Mouse (Mus musculus) midbrain, embryonic 11.5 days (tissue): ENCODE measurements around the gene Lpin1. TPM values are rescaled to one million over a fixed set of nuclear protein-coding genes. Genes with fewer than 3 reads are reported as not detected.

Experiments
- ATAC-seq: fragments of 200-750 bp; cut with Nextera tagmentation; 2 replicates; pipeline ENCODE4 v1.8.0; 2017; ENCODE audit warnings: moderate TSS enrichment, moderate library complexity; ENCODE audit not compliant: low FRiP score
- DNase-seq: peaks from one replicate; pipeline ENCODE4 v3.0.0; 2015; ENCODE audit warnings: low spot score; ENCODE audit errors: missing footprints
- H3K27ac ChIP-seq: fragments of 300-500 bp; sonication (generic); 2 replicates; pipeline ENCODE4 v1.5.1; 2014; ENCODE audit warnings: low read depth, low read length
- H3K27me3 ChIP-seq: fragments of 300-500 bp; sonication (generic); 2 replicates; pipeline ENCODE4 v1.6.1; 2014; ENCODE audit warnings: mild to moderate bottlenecking, low read length, moderate library complexity, mixed read lengths; ENCODE audit not compliant: control insufficient read depth, insufficient read depth
- H3K36me3 ChIP-seq: fragments of 300-500 bp; sonication (generic); 2 replicates; pipeline ENCODE4 v1.6.1; 2014; ENCODE audit warnings: mild to moderate bottlenecking, low read length, moderate library complexity, mixed read lengths; ENCODE audit not compliant: control insufficient read depth, insufficient read depth
- H3K4me1 ChIP-seq: fragments of 300-500 bp; sonication (generic); 2 replicates; pipeline ENCODE4 v1.6.1; 2014; ENCODE audit warnings: low read length; ENCODE audit not compliant: control insufficient read depth, insufficient read depth
- H3K4me2 ChIP-seq: fragments of 300-500 bp; sonication (generic); 2 replicates; pipeline ENCODE4 v1.6.1; 2014; ENCODE audit warnings: mild to moderate bottlenecking, moderate library complexity
- H3K4me3 ChIP-seq: fragments of 300-500 bp; sonication (generic); 2 replicates; pipeline ENCODE4 v1.5.1; 2014; ENCODE audit warnings: low read depth, low read length
- H3K9ac ChIP-seq: fragments of 300-500 bp; sonication (generic); 2 replicates; pipeline ENCODE4 v1.6.1; 2014; ENCODE audit warnings: low read length
- H3K9me3 ChIP-seq: fragments of 300-500 bp; sonication (generic); 2 replicates; pipeline ENCODE4 v1.6.1; 2016; ENCODE audit warnings: low read length; ENCODE audit not compliant: control insufficient read depth
- WGBS: fragments of 180-500 bp; shearing (Covaris S2); extraction: QIAGEN DNeasy Blood & Tissue Kit; methylation state at CpG from one replicate; pipeline ENCODE4 v1.1.7; 2014; 5-methylcytosine and 5-hydroxymethylcytosine counted together
- polyA plus RNA-seq: library from polyadenylated mRNA; unstranded; fragments of >200 nt; fragmentation: Nextera tagmentation; extraction: Ambion mirVana; gene quantifications from 2 replicates; pipeline ENCODE4 v1.2.1, GENCODE M21; 2014

Gene Lpin1
- polyA plus RNA-seq, 1 experiment from 2014 or later: 10.5 TPM

DNA sequence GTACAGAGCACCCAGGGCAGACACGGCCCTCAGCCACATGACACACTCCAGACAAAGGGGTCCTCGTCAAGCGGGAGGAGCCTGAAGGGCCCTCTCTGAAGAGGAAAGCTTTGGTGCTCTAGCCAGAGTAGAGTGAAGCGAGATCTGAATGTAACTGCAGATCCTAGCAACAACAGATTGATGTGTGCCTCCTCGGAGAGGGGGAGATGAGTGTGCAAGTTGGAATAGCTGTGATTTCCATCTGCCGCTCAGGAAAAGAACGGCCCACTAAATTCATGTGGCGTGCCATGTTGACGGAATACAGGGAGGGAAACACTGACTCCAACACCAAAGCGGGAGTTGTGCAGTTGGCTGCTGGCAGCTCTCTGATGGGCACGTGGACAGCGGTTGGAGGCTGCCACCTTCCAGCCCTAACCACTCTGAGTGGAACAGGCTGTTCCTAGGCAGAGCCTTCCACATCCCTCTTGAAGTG lies 59.7 kb downstream of the Lpin1 start:
- Histone ChIP-seq H3K27me3 (no peaks in the 10 kb centered on the region), H3K4me2 (no peak overlapping the region), H3K9me3 (no peaks in the 10 kb centered on the region), H3K4me1 (peaks cover 2% of the 10 kb centered on the region; the same call in 1 of the 2 replicates), H3K27ac (no peak overlapping the region), H3K9ac (no peak overlapping the region), H3K36me3 (peaks cover 5% of the 10 kb centered on the region; the same call in 1 of the 2 replicates), H3K4me3 (no peak overlapping the region)
- DNase-seq: no peak
- 84% methylated on average over 12 of the region's 12 CpGs for WGBS
- no peak for ATAC-seq

DNA sequence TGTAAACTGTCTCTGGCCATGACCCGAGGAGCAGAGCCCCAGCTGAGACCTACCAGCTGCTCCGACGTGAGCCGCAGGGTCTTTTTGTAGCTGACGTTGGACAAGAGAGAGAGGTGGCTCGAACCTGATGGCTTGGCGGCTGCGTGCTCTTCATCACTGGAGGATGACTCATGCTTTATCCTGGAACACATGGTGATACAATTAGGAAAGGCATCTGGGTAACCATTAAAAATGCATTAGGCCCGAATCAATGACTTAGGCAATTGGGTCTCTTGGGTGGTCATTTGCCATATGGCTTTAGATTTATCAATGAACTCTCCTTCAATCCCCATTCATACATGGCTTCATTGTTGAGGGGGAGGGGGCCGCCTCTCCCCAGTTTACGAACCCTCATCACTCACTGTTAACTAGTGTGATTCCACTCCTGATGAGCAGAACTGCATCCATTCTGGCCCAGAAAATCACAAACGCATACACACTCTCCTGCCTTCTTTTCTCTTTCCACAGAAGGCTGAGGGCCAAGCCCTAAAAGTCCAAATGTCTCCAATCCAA lies 61.9 kb downstream of the Lpin1 start:
- DNase-seq: no peak
- Histone ChIP-seq H3K9me3 (no peaks in the 10 kb centered on the region), H3K27me3 (no peaks in the 10 kb centered on the region), H3K4me2 (no peak overlapping the region), H3K36me3 (peaks cover 8% of the 10 kb centered on the region; the same call in 1 of the 2 replicates), H3K27ac (no peak overlapping the region), H3K4me3 (no peak overlapping the region), H3K9ac (no peak overlapping the region), H3K4me1 (peaks cover 2% of the 10 kb centered on the region; the same call in 1 of the 2 replicates)
- 81% methylated on average over 12 of the region's 12 CpGs for WGBS
- peak; percentile 49; the same call in 1 of the 2 replicates for ATAC-seq

DNA sequence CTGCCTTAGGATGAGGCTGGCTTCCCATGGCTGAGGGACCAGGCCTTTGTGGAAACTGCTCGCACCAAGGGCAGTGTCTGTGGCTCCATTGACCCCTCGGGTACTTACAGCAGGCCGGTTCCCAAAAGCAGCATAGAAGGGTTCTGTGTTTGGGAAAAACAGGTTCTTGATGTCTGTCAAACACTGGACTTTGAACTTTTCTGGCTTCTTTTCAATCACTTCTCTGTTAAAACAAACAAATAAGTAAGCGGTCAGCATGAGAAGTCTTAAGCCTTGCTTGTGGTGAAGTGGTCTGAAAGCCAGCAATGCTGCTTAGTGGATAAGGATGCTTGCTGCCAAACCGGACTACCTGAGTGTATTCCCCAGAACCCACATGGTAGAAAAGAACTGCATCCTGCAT lies 69.2 kb downstream of the Lpin1 start:
- Histone ChIP-seq H3K9me3 (no peaks in the 10 kb centered on the region), H3K4me3 (no peak overlapping the region), H3K27ac (no peak overlapping the region), H3K4me1 (no peaks in the 10 kb centered on the region), H3K9ac (no peak overlapping the region), H3K27me3 (no peaks in the 10 kb centered on the region), H3K4me2 (no peak overlapping the region), H3K36me3 (peaks cover 3% of the 10 kb centered on the region; the same call in 1 of the 2 replicates)
- ATAC-seq (no peak), DNase-seq (peak; percentile 67)
- WGBS: 83% methylated on average over 5 of the region's 5 CpGs

DNA sequence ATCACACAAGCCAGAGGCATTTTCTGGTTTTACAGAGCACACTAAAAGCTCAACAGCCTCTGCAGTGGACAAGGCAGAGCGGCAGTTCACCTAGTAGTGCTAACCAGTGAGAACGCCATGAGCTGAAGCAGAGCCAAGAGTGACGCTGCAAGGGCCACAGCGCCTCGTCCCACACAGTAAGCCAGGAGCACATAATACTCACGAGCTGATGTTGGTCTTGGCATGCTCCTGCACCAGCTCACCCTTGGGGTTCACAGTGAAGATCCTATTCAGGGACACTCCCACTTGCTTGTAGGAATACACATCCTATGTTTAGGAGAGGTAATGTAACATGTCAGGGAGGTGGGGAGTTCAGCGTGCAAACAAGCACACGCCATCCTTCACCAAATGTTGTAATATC lies 70.1 kb downstream of the Lpin1 start:
- no peak overlapping the region for H3K9ac ChIP-seq
- H3K4me1 ChIP-seq: no peaks in the 10 kb centered on the region
- DNase-seq: no peak
- H3K27ac ChIP-seq: no peak overlapping the region
- H3K27me3 ChIP-seq: no peaks in the 10 kb centered on the region
- H3K4me2 ChIP-seq: no peak overlapping the region
- no peaks in the 10 kb centered on the region for H3K9me3 ChIP-seq
- no peak for ATAC-seq
- H3K4me3 ChIP-seq: no peak overlapping the region
- no peaks in the 10 kb centered on the region; the same call in 1 of the 2 replicates for H3K36me3 ChIP-seq
- 91% methylated on average over 8 of the region's 8 CpGs for WGBS

DNA sequence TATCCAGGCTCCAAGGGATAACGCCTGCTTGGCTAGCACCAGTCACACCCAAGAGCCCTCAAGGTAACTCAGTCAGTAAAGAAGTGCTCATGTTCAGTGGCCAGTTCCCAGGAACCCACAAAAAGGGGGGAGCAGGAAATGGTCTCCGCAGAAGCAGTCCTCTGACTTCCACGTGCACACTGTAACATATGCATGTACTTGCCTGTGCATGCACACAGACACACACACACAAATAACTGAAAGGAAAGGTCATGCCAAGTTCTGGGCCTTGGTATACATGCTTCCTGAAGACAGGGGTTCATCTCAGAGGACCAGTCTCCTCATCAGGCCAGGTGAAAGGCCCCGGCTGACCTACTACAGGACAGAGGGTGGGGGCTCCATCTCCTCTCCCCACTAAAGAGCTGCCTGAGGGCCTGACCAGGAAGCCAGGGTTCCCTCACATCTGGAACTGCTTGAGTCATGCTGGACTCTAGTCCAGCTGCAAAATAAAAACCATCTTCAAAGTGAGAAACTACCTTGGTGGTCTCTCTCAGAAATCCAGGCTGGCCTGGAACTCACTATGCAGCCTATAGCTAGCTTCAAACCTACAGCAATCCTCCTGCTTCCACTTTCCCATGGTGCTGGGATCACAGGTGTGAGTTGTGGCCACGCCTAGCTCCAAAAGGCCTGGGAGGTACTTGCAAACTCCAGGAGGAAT lies 70.7 kb downstream of the Lpin1 start:
- H3K27ac ChIP-seq: no peak overlapping the region
- no peak overlapping the region for H3K9ac ChIP-seq
- H3K27me3 ChIP-seq: no peaks in the 10 kb centered on the region
- H3K4me2 ChIP-seq: no peak overlapping the region
- H3K9me3 ChIP-seq: no peaks in the 10 kb centered on the region
- ATAC-seq (no peak), DNase-seq (peak; percentile 72)
- no peak overlapping the region for H3K4me3 ChIP-seq
- WGBS: 84% methylated on average over 5 of the region's 5 CpGs
- H3K36me3 ChIP-seq: no peaks in the 10 kb centered on the region
- no peaks in the 10 kb centered on the region for H3K4me1 ChIP-seq

DNA sequence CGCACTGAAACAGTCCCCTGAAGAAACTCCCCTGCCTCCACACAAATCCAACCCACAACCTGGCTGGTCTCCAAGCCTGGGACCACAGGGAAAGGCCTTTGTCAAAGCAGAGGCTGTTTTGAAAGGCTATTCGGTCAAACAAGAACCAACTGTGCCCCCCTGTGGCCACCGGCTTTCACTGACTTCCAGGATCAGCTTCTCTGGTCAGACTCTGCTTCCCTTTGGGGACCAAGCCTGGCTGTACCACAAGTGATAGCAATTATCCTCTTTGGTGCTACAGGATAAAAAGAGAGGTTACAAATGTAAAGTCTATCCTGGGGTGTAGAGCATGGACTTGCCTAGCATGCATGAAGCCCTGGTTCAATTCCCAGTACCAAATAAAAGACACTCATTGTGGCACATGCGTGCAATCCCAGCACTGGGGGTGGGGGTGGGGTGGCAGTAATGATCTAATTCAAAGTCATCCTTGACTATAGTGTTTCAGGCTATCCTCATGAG lies 77.4 kb downstream of the Lpin1 start:
- Histone ChIP-seq H3K4me1 (no peaks in the 10 kb centered on the region; the same call in 1 of the 2 replicates), H3K4me3 (no peak overlapping the region), H3K9ac (peak overlapping the region; percentile 43), H3K4me2 (no peak overlapping the region), H3K27me3 (no peaks in the 10 kb centered on the region), H3K36me3 (no peaks in the 10 kb centered on the region), H3K27ac (no peak overlapping the region), H3K9me3 (no peaks in the 10 kb centered on the region)
- DNase-seq: peak; percentile 97
- peak; percentile 81 for ATAC-seq
- WGBS: 21% methylated on average over 4 of the region's 4 CpGs

DNA sequence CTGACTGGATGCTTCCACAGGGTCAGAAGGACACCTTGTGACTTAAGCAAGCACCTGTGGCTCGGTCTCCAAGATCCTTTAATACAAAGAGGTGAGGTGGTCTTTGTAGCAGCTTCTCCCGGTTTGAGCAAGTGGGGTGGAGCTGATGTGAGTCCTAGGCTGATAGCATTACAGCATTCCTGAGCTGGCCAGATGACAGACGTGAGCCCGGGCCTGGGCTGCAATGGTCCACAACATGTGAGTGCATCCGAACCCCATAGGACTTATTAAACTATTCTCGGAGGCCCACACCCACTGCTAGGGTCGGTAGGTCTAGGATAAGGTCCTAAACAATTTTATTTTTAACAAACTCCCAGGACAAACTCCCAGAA lies 77.9 kb downstream of the Lpin1 start:
- DNase-seq: peak; percentile 87
- no peaks in the 10 kb centered on the region for H3K36me3 ChIP-seq
- no peak overlapping the region for H3K4me3 ChIP-seq
- ATAC-seq: peak; percentile 59
- no peak overlapping the region for H3K27ac ChIP-seq
- no peak overlapping the region for H3K4me2 ChIP-seq
- no peaks in the 10 kb centered on the region for H3K9me3 ChIP-seq
- H3K27me3 ChIP-seq: no peaks in the 10 kb centered on the region
- peak overlapping the region; percentile 43 for H3K9ac ChIP-seq
- H3K4me1 ChIP-seq: no peaks in the 10 kb centered on the region; the same call in 1 of the 2 replicates
- WGBS: 47% methylated on average over 7 of the region's 7 CpGs

DNA sequence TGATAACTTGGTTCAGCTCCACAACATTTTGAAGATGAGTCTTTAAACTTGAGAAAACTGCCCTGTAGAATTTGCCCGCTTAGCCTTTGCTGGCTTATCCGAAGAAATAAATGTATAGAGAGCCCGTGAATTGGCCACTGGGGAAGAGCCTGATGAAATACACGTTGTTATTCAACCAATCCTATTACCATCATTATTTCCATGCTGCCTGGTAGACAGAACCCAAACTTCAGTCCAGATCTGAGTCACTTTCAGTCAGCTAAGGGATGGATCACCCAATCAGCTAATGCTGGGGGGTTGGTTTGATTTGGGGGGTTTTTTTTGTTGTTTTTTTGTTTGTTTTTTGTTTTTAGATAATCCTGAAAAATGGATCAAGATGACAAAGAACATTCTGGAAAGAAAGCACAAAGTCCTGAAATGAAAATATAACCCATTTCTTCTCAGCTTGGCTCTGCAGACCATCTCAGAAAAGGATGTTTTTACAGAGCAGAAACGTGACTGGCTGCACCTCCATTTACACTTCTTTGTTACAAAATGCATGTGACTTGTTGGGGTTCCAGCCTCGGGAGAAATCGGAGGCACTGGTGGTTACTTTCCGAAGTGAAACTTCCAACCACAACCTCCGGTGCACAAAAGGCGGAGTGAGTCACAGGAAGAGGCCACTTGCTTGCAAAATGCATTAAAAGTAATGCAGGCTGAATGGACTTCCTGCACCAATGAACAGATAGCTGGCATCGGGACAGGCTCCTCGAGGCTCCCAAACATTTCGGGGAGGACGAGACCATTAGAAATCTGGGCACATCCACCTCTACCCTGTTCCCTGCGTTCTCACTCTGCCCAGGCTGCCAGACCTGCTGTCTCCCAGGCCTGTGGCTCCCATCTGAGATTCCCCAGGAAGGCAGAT lies 78.6 kb downstream of the Lpin1 start:
- no peak; the same call in 1 of the 2 replicates for ATAC-seq
- Histone ChIP-seq H3K36me3 (no peaks in the 10 kb centered on the region), H3K9ac (peak overlapping the region; percentile 43; the same call in 1 of the 2 replicates), H3K9me3 (no peaks in the 10 kb centered on the region), H3K27ac (no peak overlapping the region), H3K4me3 (no peak overlapping the region), H3K27me3 (no peaks in the 10 kb centered on the region), H3K4me2 (no peak overlapping the region), H3K4me1 (no peaks in the 10 kb centered on the region; the same call in 1 of the 2 replicates)
- peak; percentile 70 for DNase-seq
- WGBS: 77% methylated on average over 15 of the region's 15 CpGs
